Mouse (Mus musculus) cerebellum, adult 8-10 months (tissue): ENCODE results near the gene Gm10130.
"Not testable (repeated sequence)": the region's sequence is repeated elsewhere in the genome, so short reads cannot be mapped to it uniquely, and the experiment has no call there.

Experiments used
- DNase-seq: peaks from one replicate; pipeline ENCODE4 v3.0.0; 2022

The Gm10130 gene

DNA sequence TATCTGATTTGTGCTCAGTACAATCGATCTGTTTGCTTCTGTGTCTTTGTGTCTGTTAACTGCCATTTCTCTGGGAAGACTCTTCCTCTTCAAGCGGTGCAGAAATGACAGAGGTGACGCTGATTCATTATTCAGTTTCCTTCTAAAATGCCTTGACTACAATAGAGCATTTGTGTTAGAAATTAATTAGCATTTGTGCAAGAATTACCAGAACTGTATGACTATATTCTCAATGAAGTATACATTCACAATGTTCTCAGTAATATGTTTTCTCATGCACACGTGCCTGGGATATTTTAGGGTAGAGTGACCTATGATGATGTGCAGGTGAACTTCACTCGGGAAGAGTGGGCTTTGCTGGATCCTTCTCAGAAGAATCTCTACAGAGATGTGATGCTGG lies at the start of gene Gm10130:
TSS of gene Gm10130 (plus strand) at position 301 of the 400 bp plus-strand sequence.
- no peak for DNase-seq

DNA sequence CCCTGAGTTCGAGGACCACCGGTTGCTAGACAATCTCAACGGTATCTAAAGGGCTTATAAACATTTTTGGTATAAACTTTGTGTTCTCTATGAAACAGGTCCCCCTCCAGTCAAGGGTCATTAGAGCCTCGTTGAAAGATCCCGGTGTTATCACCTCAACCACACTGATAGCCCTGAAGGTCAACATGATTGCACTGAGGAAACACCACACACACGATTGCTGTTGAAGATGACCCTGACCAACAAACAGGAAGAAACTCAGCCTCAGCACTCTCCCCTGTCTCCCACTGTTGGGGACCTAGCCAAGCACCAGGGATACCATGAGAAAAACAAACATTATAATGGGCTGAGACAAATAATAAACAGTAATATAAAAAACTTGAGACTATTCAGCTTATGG lies 29.8 kb upstream of the Gm10130 start:
- no peak for DNase-seq

DNA sequence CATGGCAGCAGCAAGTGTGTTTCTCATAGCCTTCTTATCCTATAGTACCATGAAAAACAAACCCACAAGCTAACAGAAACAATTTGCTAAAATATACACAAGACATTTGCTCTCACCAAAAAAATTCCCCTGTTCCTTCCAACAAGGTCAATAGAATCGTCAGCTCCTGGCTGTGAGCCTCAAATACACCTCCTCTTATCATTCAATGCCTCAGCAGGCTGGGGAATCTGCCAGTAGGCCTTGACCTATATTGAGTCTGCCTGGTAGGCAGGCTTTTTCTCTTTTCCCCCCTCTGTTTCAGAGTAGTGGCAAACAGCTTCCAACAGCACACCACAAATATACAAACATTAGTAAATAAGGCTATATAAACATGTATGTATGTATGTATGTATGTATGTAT lies 24.4 kb upstream of the Gm10130 start:
- no peak for DNase-seq

DNA sequence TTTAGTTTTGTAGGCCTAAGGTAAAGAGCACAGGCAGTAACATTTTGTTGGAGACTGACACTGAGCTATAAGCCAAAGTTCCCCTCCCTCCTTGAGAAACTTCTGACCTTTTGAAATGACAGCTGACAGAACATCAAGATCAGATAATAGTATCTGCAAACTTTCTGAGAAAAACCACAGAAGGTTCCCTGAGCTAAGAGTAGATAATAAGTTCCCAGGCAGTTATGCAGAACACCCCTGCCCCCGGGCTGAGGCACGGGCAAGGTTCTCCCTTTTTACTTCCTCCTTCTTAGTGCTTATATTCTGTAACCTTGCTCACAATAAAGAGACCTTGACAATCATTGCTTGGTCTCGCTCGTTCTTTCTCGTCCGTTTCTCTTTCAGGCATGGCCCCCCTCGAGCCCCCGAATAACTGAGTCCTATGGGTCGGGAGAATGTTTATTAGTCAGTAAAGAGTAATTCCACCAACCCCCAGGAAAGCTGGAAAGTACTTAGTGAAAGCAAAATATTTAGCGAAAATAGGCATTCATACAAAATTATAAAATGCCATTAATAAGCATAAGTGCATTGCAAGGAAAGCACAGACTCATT lies 16.2 kb upstream of the Gm10130 start:
- no peak for DNase-seq

DNA sequence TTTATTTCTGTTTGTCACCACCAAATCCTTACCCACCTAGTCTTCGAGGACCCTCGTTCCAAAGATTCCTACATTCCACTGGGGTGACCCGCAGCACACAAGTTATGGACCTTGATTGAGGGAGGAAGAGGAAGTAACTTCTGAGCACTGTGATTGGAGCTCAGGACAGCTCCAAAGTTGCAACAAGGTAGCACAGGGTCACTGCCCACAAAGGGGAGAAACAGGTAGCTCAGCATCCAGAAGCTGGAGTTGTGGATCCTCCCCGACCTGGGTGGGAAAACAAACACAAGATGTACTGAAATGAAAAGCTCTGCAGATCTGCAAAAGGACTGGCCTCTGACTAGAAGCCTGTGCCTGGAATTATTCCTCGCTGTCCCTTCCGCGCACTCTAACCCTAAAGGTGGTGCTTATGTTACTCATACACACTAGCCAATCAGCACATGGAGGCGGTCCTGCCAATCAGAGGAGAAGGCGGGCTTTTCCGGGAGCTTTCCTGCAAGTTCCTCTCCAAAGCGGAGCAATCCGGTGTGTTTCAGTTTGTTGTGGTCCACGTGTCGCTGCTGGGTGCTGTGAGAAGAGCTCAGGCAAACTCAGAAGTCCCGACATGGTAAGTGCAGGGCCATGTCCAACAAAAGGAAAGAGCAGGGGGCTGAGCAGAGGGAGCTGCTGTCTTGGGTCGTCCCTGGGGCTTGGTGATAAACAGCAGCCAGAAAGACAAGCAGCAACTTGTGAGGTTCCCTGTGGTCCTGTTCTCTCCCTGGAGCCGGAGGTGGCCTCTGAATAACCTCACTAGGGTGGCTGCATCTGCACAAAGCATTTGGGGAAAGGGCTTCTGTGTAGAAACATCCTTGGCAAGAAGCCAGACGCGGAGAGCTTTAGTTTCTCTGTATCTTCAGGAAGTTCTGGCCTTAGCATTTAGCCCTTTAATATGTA lies 12.3 kb upstream of the Gm10130 start:
- DNase-seq: peak; percentile 87

DNA sequence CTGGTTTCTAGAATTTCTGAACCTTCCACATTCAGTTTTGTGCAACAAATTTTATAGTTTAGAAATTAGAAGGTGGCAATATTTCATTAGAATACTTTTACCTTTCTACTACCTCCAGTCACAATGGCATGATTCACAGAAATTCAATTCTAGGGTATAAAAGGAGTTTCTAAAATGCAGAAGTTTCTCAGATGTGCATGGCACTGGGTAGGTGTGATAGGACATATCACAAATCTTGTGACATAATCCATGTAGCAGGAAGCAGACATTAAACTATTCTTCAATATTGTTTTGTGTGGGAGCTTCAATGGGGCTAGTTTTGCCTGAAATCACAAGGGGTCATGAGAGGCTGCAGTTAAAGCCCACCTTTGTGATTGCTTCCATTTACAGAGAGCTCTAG lies 7.4 kb upstream of the Gm10130 start:
- no peak for DNase-seq

DNA sequence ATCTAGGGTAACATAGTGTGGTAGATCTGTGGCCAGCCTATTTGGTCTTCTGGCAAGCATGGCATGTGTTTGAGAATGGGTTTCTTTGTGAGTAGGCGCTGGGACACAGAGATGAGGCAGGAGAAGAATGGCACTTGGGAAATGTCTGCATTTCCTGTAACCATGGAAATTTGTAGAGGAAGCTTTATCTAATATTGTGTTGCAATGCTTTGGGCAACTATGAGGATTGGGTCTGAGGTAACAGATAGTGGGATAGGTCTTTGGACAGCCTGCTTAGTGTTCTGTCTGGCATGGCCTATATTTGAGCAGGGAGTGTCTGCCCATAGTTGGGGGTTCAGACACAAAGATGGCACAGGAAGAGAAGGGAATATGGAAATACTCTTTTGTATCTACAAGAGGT lies 4.5 kb upstream of the Gm10130 start:
- DNase-seq: no peak

DNA sequence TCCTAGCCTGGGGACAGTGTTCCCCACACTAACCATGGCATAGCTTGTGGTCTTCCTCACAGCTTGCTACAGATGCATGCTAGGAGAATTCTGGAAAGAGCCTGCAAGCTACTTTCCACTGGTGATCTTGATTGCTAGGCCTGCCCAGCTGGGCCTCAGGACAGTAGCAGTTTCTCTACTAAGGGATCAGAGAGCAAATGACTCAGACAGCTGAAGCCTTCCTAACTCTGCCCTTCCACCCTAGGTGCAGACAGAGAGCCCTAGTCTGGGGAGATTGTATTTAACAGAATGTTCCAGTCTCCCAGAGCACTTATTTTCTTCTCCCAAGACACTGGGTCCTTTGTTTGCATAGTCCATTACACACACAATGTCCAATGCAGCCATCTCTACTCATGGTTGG lies 33.6 kb downstream of the Gm10130 start:
- DNase-seq: not testable (repeated sequence)

DNA sequence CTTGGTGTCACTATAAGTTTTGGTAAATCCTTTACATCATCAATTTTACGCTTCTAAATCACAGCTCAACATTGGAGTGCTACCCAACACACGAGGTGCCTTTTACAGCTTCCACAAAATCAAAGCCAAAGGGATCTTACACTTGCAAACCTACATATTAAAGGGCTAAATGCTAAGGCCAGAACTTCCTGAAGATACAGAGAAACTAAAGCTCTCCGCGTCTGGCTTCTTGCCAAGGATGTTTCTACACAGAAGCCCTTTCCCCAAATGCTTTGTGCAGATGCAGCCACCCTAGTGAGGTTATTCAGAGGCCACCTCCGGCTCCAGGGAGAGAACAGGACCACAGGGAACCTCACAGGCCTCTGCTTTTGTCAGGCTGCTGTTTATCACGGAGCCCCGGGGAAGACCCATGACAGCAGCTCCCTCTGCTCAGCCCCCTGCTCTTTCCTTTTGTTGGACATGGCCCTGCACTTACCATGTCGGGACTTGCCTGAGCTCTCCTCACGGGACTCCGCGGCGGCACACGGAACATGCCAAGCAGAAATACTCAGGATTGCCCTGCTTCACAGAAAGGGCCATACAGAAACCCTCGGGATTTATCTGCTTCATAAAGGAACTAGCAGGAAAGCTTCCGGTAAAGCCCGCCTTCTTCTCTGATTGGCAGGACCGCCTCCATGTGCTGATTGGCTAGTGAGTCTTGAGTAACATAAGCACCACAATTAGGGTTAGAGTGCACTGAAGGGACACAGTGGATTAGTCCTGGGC lies 38.8 kb downstream of the Gm10130 start, which contains the start of gene 3300002I08Rik:
TSS of gene 3300002I08Rik (minus strand) at position 653 of the 765 bp plus-strand sequence.
- DNase-seq: peak; percentile 87

DNA sequence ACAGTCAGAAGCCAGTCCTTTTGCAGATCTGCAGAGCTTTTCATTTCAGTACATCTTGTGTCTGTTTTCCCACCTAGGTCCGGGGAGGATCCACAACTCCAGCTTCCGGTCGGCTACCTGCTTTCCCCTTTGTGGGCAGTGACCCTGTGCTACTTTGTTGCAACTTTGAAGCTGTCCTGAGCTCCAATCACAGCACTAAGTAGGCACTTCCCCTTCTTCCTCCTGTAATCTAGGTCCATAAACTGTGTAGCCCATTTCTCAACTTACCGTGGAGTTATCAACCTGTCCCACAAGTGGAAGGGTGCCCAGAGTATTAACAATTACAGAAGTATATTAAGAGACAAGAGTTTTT lies 39.4 kb downstream of the Gm10130 start:
- DNase-seq: no peak

DNA sequence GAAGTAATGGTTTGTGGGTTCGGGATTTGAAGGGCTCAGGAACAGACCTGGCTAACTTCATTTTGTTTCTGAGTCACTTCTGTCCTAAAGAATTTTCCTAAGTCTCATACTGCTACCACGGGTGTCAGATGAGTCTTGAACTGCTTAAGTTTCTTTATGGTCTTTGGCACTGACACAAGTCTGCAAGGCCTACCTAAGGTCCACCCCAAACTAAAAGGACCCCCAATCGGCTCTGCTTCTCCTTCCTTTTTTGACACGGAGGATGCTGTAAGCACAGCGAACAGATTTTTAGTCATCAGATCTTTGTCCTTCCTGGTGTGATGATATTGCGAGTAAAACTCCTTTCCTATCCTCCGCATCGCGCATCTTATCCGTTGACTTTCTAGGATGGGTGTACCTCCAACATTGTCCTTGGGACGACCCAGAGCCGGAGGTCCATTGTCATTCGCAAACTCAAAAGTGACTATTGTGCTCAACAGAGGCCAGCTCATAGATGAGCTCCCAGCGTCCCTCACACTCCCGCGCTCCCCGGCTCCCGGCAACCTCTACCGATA lies 62.1 kb downstream of the Gm10130 start:
- DNase-seq: peak; percentile 9

DNA sequence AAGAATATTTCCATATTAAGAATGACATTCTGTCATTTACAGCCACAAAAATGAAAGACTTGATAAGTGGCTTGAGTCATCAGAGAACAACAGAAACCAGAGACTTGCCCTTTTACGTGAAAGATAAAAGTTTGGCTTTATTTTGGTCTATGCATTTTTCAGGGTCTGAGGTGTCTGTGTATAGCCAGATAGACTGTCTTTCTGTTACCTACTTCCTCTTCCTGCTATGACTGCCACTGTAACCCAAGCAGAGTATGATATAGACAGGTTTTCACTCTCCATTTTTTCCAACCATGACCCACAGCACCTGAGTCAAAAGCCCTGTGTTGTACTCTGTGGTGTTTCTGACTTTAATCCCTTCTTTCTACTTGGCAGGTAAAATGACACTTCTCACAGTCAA lies 66.7 kb downstream of the Gm10130 start:
- no peak for DNase-seq

DNA sequence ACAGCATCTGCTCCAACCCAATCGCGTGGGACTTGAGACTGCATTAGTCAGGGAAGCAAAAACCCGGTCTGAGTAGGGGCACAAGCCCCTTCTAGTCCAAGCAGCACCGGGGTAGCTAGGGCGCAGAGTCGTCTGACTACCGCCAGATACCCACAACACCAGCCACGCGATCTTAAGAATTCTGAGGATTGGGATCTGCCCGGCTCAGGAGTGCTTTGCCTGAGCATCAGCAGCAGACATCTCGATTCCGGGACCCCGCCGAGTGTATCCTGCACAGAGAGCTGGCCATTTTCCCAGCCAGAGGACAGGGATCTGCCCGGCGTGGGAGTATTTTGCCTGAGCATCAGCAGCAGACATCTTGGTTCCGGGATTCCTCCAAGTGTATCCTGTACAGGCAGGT lies 88.6 kb downstream of the Gm10130 start:
- DNase-seq: not testable (repeated sequence)
